Mouse (Mus musculus): ENCODE measurements at regions not wholly inside any gene's neighbourhood (a gene's known extent, or its start where the extent isn't known, plus 50 kb on each side); places are given as distances from the start of the nearest gene placed in this dataset.

DNA sequence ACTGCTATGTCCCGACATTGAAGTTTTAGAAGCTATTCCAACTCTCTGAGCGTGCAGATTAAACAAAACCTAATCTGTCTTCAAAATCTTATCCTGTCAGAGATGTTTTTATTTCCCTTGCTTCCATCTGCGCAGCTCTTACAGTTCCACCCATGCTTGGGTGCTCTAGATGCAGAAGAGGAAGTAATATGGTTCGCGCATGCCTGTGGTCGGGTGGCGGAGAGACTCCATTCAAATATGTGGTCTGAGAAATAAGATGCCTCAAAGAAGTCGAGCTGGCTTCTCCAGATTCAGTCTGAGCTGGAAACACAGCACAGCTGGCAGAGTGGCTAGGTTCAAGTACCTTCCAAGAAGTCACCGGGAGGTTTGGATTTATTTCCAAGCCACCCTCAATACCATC is 167.5 kb downstream of the Faxc start:
- H3K27me3 ChIP-seq (replicated peaks; ENCODE audit: control insufficient read depth, insufficient read depth, low read length), result no peaks in the 10 kb centered on the region
- WGBS, result 93% methylated on average over 9 of the region's 9 CpGs
- no peak for DNase-seq (ENCODE audit: low spot score)
- no peaks in the 10 kb centered on the region for H3K9me3 ChIP-seq (replicated peaks; ENCODE audit: control insufficient read depth, low read length)
- ATAC-seq, result no peak
- H3K4me1 ChIP-seq (ENCODE audit: control insufficient read depth, insufficient read depth, low read length), result peaks cover 23% of the 10 kb centered on the region
- H3K4me2 ChIP-seq (ENCODE audit: low read length), result no peak overlapping the region
- H3K36me3 ChIP-seq (ENCODE audit: control insufficient read depth, insufficient read depth, low read length), result no peaks in the 10 kb centered on the region
- no peak overlapping the region for H3K4me3 ChIP-seq (ENCODE audit: low read depth, low read length)
- no peak overlapping the region for H3K9ac ChIP-seq (ENCODE audit: low read length)
- H3K27ac ChIP-seq (ENCODE audit: low read depth, low read length), result no peak overlapping the region

GRCm38 (mm10) chr4:22102478-22102877 is 171.3 kb downstream of the Faxc start:
- H3K36me3 ChIP-seq (ENCODE audit: control insufficient read depth, insufficient read depth, low read length), result no peaks in the 10 kb centered on the region
- 60% methylated on average over 5 of the region's 5 CpGs for WGBS

DNA sequence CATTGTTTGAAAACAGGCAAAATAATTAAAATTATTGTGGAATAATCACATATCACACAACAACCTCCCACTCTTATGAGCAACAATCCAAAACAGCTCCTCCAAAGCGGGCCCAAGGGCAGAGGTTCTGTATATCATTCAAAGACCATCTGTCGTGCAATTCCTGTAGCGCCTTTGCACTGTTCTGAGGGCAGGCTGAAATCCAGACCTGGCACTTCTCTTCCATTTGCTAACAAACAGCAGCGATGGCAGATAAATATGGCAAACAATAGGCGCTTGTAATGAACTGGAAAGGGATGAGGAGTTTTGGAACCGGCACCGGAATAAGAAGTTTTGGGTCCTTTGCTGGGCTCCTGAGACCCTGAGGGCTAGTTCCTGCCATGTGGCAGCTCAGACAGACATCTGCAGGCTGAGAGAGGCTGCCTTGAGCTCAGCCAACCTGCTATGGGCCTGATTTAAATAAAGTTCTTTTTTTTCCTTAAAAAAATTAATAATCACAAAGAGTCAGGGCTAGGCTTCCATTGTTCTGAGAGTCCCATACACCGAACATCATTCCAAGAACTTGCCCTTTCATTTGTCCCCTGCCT is 172.0 kb downstream of the Faxc start:
- H3K9ac ChIP-seq (ENCODE audit: low read length), result no peak overlapping the region
- ATAC-seq (peak; percentile 81), DNase-seq (ENCODE audit: low spot score) (peak; percentile 66)
- WGBS, result 61% methylated on average over 8 of the region's 8 CpGs
- H3K4me3 ChIP-seq (ENCODE audit: low read depth, low read length), result no peak overlapping the region
- no peak overlapping the region for H3K4me2 ChIP-seq (ENCODE audit: low read length)
- H3K27me3 ChIP-seq (replicated peaks; ENCODE audit: control insufficient read depth, insufficient read depth, low read length), result no peaks in the 10 kb centered on the region
- no peaks in the 10 kb centered on the region for H3K36me3 ChIP-seq (ENCODE audit: control insufficient read depth, insufficient read depth, low read length)
- peak overlapping the region; percentile 29 for H3K27ac ChIP-seq (ENCODE audit: low read depth, low read length)
- H3K9me3 ChIP-seq (replicated peaks; ENCODE audit: control insufficient read depth, low read length), result no peaks in the 10 kb centered on the region
- H3K4me1 ChIP-seq (ENCODE audit: control insufficient read depth, insufficient read depth, low read length), result peaks cover 7% of the 10 kb centered on the region

More at GRCm38 (mm10) chr4:22102478-22102877, 171.3 kb downstream of the Faxc start:
- ATAC-seq (peak; percentile 67), DNase-seq (ENCODE audit: low spot score) (no peak)
- no peak overlapping the region for H3K9ac ChIP-seq (ENCODE audit: low read length)
- no peak overlapping the region for H3K4me3 ChIP-seq (ENCODE audit: low read depth, low read length)
- no peaks in the 10 kb centered on the region for H3K9me3 ChIP-seq (replicated peaks; ENCODE audit: control insufficient read depth, low read length)
- H3K27ac ChIP-seq (ENCODE audit: low read depth, low read length), result no peak overlapping the region
- no peaks in the 10 kb centered on the region for H3K27me3 ChIP-seq (replicated peaks; ENCODE audit: control insufficient read depth, insufficient read depth, low read length)
- peaks cover 7% of the 10 kb centered on the region for H3K4me1 ChIP-seq (ENCODE audit: control insufficient read depth, insufficient read depth, low read length)
- no peak overlapping the region for H3K4me2 ChIP-seq (ENCODE audit: low read length)

- WGBS, result 72% methylated on average over 9 of the region's 9 CpGs
- DNase-seq (ENCODE audit: low spot score), result peak; percentile 43
- Histone ChIP-seq H3K36me3 (ENCODE audit: control insufficient read depth, insufficient read depth, low read length) (no peaks in the 10 kb centered on the region), H3K27me3 (replicated peaks; ENCODE audit: control insufficient read depth, insufficient read depth, low read length) (no peaks in the 10 kb centered on the region), H3K4me2 (ENCODE audit: low read length) (no peak overlapping the region), H3K4me1 (ENCODE audit: control insufficient read depth, insufficient read depth, low read length) (peaks cover 17% of the 10 kb centered on the region), H3K27ac (ENCODE audit: low read depth, low read length) (no peak overlapping the region), H3K4me3 (ENCODE audit: low read depth, low read length) (no peak overlapping the region), H3K9ac (ENCODE audit: low read length) (no peak overlapping the region), H3K9me3 (replicated peaks; ENCODE audit: control insufficient read depth, low read length) (no peaks in the 10 kb centered on the region)
- ATAC-seq, result no peak
Observed at GRCm38 (mm10) chr4:22106883-22107282, 175.8 kb downstream of the Faxc start.

- Histone ChIP-seq H3K4me1 (ENCODE audit: control insufficient read depth, insufficient read depth, low read length) (peaks cover 11% of the 10 kb centered on the region; the same call in 1 of the 2 replicates), H3K36me3 (ENCODE audit: control insufficient read depth, insufficient read depth, low read length) (no peaks in the 10 kb centered on the region), H3K27ac (ENCODE audit: low read depth, low read length) (no peak overlapping the region), H3K4me2 (ENCODE audit: low read length) (no peak overlapping the region), H3K9me3 (replicated peaks; ENCODE audit: control insufficient read depth, low read length) (no peaks in the 10 kb centered on the region), H3K27me3 (replicated peaks; ENCODE audit: control insufficient read depth, insufficient read depth, low read length) (no peaks in the 10 kb centered on the region), H3K4me3 (ENCODE audit: low read depth, low read length) (no peak overlapping the region), H3K9ac (ENCODE audit: low read length) (no peak overlapping the region)
- no peak for DNase-seq (ENCODE audit: low spot score)
- ATAC-seq, result peak; percentile 36; the same call in 1 of the 2 replicates
- WGBS, result 38% methylated on average over 6 of the region's 6 CpGs
Observed at GRCm38 (mm10) chr4:22109410-22109809, 178.3 kb downstream of the Faxc start.

DNA sequence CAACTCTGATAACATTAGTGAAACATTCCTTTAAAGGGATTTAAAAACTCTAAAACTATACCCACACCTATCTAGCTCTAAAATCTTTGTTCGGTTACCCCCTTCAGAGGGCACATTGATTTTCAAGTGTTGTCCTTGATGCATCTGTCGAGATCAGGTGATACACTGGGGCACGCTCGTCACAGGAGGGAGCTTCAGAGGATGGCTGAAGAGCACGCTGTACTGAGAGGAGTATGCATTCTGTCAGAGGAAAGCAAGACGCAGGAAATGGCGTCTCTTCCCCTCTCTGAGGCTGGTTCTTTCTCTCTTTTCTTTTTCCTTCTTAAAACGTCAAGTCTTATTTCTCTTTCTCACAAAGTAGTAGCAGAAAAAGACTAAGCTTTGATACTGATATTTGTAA is 179.3 kb downstream of the Faxc start:
- Histone ChIP-seq H3K9ac (ENCODE audit: low read length) (no peak overlapping the region), H3K4me2 (ENCODE audit: low read length) (0 out of 2 replicates have a peak overlapping the region, but pooled peaks have one; percentile 0)
- WGBS, result 22% methylated on average over 8 of the region's 8 CpGs

DNA sequence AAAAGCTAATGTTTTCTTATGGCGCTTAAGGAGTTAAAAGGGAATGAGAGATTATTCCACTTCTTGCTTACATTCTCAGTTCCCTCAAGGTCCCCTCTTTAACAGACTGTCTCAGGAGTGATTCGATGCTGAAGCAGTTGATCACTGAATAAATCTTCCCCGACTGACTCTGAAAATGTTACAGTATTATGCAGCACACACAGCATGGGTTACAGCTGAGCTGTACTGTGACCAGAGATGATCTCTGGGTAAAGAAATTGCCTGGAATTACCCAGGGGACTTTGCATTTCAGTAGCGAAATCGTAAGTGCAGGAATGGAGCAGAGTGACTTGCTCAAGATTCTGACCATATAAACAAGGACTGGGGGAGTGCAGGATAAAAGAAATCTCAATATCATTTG is 181.1 kb downstream of the Faxc start:
- H3K9me3 ChIP-seq (replicated peaks; ENCODE audit: control insufficient read depth, low read length), result no peaks in the 10 kb centered on the region
- H3K9ac ChIP-seq (ENCODE audit: low read length), result no peak overlapping the region
- DNase-seq (ENCODE audit: low spot score) (no peak), ATAC-seq (peak; percentile 28; the same call in 1 of the 2 replicates)
- no peak overlapping the region for H3K27ac ChIP-seq (ENCODE audit: low read depth, low read length)
- H3K4me3 ChIP-seq (ENCODE audit: low read depth, low read length), result no peak overlapping the region
- H3K4me2 ChIP-seq (ENCODE audit: low read length), result no peak overlapping the region
- peaks cover 11% of the 10 kb centered on the region; the same call in 1 of the 2 replicates for H3K4me1 ChIP-seq (ENCODE audit: control insufficient read depth, insufficient read depth, low read length)
- no peaks in the 10 kb centered on the region for H3K36me3 ChIP-seq (ENCODE audit: control insufficient read depth, insufficient read depth, low read length)
- H3K27me3 ChIP-seq (replicated peaks; ENCODE audit: control insufficient read depth, insufficient read depth, low read length), result no peaks in the 10 kb centered on the region
- 72% methylated on average over 5 of the region's 5 CpGs for WGBS

More for the DNA sequence above, 179.3 kb downstream of the Faxc start:
- H3K9me3 ChIP-seq (replicated peaks; ENCODE audit: control insufficient read depth, low read length), result no peaks in the 10 kb centered on the region
- no peak for DNase-seq (ENCODE audit: low spot score)
- no peak overlapping the region for H3K27ac ChIP-seq (ENCODE audit: low read depth, low read length)
- H3K27me3 ChIP-seq (replicated peaks; ENCODE audit: control insufficient read depth, insufficient read depth, low read length), result no peaks in the 10 kb centered on the region
- no peaks in the 10 kb centered on the region for H3K36me3 ChIP-seq (ENCODE audit: control insufficient read depth, insufficient read depth, low read length)
- H3K4me3 ChIP-seq (ENCODE audit: low read depth, low read length), result no peak overlapping the region
- peak; percentile 59; the same call in 1 of the 2 replicates for ATAC-seq
- H3K4me1 ChIP-seq (ENCODE audit: control insufficient read depth, insufficient read depth, low read length), result peaks cover 11% of the 10 kb centered on the region; the same call in 1 of the 2 replicates

DNA sequence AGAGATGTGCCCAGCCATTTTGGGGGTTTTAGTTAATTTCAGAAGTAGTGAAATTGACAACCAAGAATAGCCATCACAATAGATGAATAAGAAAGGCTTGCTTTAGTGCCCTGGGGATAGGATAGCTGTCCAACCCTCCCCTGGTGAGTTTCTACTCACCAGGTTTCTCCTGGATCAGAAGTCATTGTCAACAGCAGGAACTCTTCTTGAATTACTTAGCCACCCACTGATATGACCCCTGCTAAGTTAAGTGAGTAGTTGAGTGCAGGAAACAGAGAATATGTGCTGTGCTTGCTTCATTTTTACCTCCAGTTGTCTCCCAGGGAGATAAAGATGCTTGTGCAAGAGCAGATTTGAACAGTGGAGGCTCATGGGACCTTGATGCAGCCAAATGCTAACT is 183.3 kb downstream of the Faxc start:
- Histone ChIP-seq H3K4me3 (ENCODE audit: low read depth, low read length) (no peak overlapping the region), H3K9ac (ENCODE audit: low read length) (no peak overlapping the region), H3K4me2 (ENCODE audit: low read length) (no peak overlapping the region), H3K4me1 (ENCODE audit: control insufficient read depth, insufficient read depth, low read length) (peaks cover 11% of the 10 kb centered on the region; the same call in 1 of the 2 replicates), H3K9me3 (replicated peaks; ENCODE audit: control insufficient read depth, low read length) (no peaks in the 10 kb centered on the region), H3K27me3 (replicated peaks; ENCODE audit: control insufficient read depth, insufficient read depth, low read length) (no peaks in the 10 kb centered on the region), H3K36me3 (ENCODE audit: control insufficient read depth, insufficient read depth, low read length) (no peaks in the 10 kb centered on the region), H3K27ac (ENCODE audit: low read depth, low read length) (no peak overlapping the region)
- no peak for ATAC-seq
- no peak for DNase-seq (ENCODE audit: low spot score)

DNA sequence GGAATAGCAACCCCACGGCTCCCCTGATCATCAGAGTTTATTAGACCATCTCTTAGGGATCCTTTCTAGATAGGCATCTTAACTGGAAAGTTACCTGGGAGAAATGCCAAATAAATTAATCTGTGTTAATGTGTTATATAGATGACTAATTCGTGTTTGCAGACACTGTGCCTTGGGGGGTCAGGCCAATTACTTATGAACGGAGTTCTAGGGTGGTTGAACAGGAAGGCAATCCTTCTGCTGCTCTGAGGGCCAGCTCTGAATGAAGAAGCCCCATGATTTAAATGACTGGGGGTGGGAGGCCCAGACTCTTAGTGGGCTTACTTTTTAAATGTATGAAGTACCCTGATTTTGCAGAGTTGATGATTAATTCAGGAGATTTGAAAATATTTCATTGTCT is 188.7 kb downstream of the Faxc start:
- no peak for ATAC-seq
- no peak overlapping the region for H3K9ac ChIP-seq (ENCODE audit: low read length)
- no peak overlapping the region for H3K27ac ChIP-seq (ENCODE audit: low read depth, low read length)
- H3K4me1 ChIP-seq (ENCODE audit: control insufficient read depth, insufficient read depth, low read length), result no peaks in the 10 kb centered on the region
- no peaks in the 10 kb centered on the region for H3K27me3 ChIP-seq (replicated peaks; ENCODE audit: control insufficient read depth, insufficient read depth, low read length)
- WGBS, result 41% methylated on average over 3 of the region's 3 CpGs
- H3K9me3 ChIP-seq (replicated peaks; ENCODE audit: control insufficient read depth, low read length), result no peaks in the 10 kb centered on the region
- H3K36me3 ChIP-seq (ENCODE audit: control insufficient read depth, insufficient read depth, low read length), result no peaks in the 10 kb centered on the region
- no peak overlapping the region for H3K4me2 ChIP-seq (ENCODE audit: low read length)
- no peak for DNase-seq (ENCODE audit: low spot score)
- no peak overlapping the region for H3K4me3 ChIP-seq (ENCODE audit: low read depth, low read length)
